Mouse (Mus musculus): ENCODE measurements around the gene Pabpc5. TPM values are rescaled to one million over a fixed set of nuclear protein-coding genes. Genes with fewer than 3 reads are reported as not detected.
A peak's percentile ranks its signal among the peaks of the same experiment; 100 is the strongest.

Gene Pabpc5
- not detected in 2 replicates for polyA plus RNA-seq (2015; fragmentation: Nextera tagmentation; extraction: Ambion mirVana)

GRCm38 (mm10) chrX:119927081-119927571 is at the start of gene Pabpc5:
Pabpc5 (plus strand) TSS chrX:119927196.
- Histone ChIP-seq H3K9ac (no peak within 1 kb of the TSS), H3K4me1 (replicated peaks) (no peaks in the 10 kb centered on the region), H3K4me3 (replicated peaks) (no peak within 1 kb of the TSS), H3K9me3 (replicated peaks) (no peaks in the 10 kb centered on the region), H3K27ac (no peak within 1 kb of the TSS), H3K27me3 (no peaks in the 10 kb centered on the region), H3K4me2 (peak within 1 kb of the TSS; percentile 29), H3K36me3 (no peaks in the 10 kb centered on the region)
- no peak for DNase-seq
- no peak for ATAC-seq (ENCODE audit: low read depth)
- 8% methylated on average over 21 of the region's 21 CpGs for WGBS (ENCODE audit: insufficient replicate concordance)

- 66% methylated on average over 3 of the region's 3 CpGs for WGBS (ENCODE audit: insufficient replicate concordance)
- DNase-seq (no peak), ATAC-seq (ENCODE audit: low read depth) (no peak)
- Histone ChIP-seq H3K4me2 (no peak overlapping the region), H3K27me3 (no peaks in the 10 kb centered on the region), H3K4me3 (replicated peaks) (no peak overlapping the region), H3K4me1 (replicated peaks) (no peaks in the 10 kb centered on the region), H3K36me3 (no peaks in the 10 kb centered on the region), H3K9ac (no peak overlapping the region), H3K27ac (no peak overlapping the region), H3K9me3 (replicated peaks) (no peaks in the 10 kb centered on the region)
Measured at GRCm38 (mm10) chrX:119886957-119887593, 39.9 kb upstream of the Pabpc5 start.

- H3K4me3 ChIP-seq (replicated peaks), result no peak overlapping the region
Measured at GRCm38 (mm10) chrX:119888326-119888920, 38.6 kb upstream of the Pabpc5 start.

GRCm38 (mm10) chrX:119927852-119928251 is 856 bp downstream of the Pabpc5 start:
- Histone ChIP-seq H3K9me3 (replicated peaks) (no peaks in the 10 kb centered on the region), H3K9ac (no peak overlapping the region)

More at GRCm38 (mm10) chrX:119888326-119888920, 38.6 kb upstream of the Pabpc5 start:
- Histone ChIP-seq H3K4me1 (replicated peaks) (no peaks in the 10 kb centered on the region), H3K36me3 (no peaks in the 10 kb centered on the region), H3K9me3 (replicated peaks) (no peaks in the 10 kb centered on the region), H3K27ac (no peak overlapping the region), H3K4me2 (no peak overlapping the region), H3K27me3 (no peaks in the 10 kb centered on the region), H3K9ac (no peak overlapping the region)
- DNase-seq, result no peak
- WGBS (ENCODE audit: insufficient replicate concordance), result 57% methylated on average over 6 of the region's 6 CpGs
- ATAC-seq (ENCODE audit: low read depth), result no peak

More at GRCm38 (mm10) chrX:119927852-119928251, 856 bp downstream of the Pabpc5 start:
- no peaks in the 10 kb centered on the region for H3K36me3 ChIP-seq
- 72% methylated on average over 5 of the region's 5 CpGs for WGBS (ENCODE audit: insufficient replicate concordance)
- no peaks in the 10 kb centered on the region for H3K27me3 ChIP-seq
- H3K4me3 ChIP-seq (replicated peaks), result no peak overlapping the region
- DNase-seq (no peak), ATAC-seq (ENCODE audit: low read depth) (no peak)
- H3K27ac ChIP-seq, result no peak overlapping the region
- H3K4me1 ChIP-seq (replicated peaks), result no peaks in the 10 kb centered on the region
- H3K4me2 ChIP-seq, result no peak overlapping the region
